Mouse (Mus musculus) heart, embryonic 10.5 days (tissue): ENCODE data around the gene Snx21. TPM values are rescaled to one million over a fixed set of nuclear protein-coding genes. Genes with fewer than 3 reads are reported as not detected.

Source experiments
- DNase-seq: peaks from one replicate; pipeline ENCODE4 v3.0.0-alpha.2; 2017; ENCODE audit warnings: low spot score
- H3K27ac ChIP-seq: fragments of 300-500 bp; sonication (generic); 2 replicates; pipeline ENCODE4 v1.5.1; 2016; ENCODE audit warnings: mild to moderate bottlenecking
- H3K27me3 ChIP-seq: fragments of 300-500 bp; sonication (generic); 2 replicates; pipeline ENCODE4 v1.6.1; 2016; ENCODE audit warnings: mild to moderate bottlenecking; ENCODE audit not compliant: poor library complexity, insufficient read depth, severe bottlenecking
- H3K36me3 ChIP-seq: fragments of 300-500 bp; sonication (generic); 2 replicates; pipeline ENCODE4 v1.6.1; 2016; ENCODE audit warnings: mild to moderate bottlenecking, moderate library complexity
- H3K4me1 ChIP-seq: fragments of 300-500 bp; sonication (generic); 2 replicates; pipeline ENCODE4 v1.6.1; 2016; ENCODE audit warnings: mild to moderate bottlenecking
- H3K4me3 ChIP-seq: fragments of 300-500 bp; sonication (generic); 2 replicates; pipeline ENCODE4 v1.5.1; 2016; ENCODE audit warnings: mild to moderate bottlenecking, moderate library complexity
- H3K9me3 ChIP-seq: fragments of 300-500 bp; sonication (generic); 2 replicates; pipeline ENCODE4 v1.6.1; 2016; ENCODE audit warnings: mild to moderate bottlenecking, moderate library complexity
- WGBS: fragments of 180-500 bp; shearing (Covaris S2); methylation state at CpG from one replicate; pipeline ENCODE4 v1.1.7; 2016; 5-methylcytosine and 5-hydroxymethylcytosine counted together
- polyA plus RNA-seq: library from polyadenylated mRNA; unstranded; fragments of >200 nt; fragmentation: Nextera tagmentation; extraction: Ambion mirVana; gene quantifications from 2 replicates; pipeline ENCODE4 v1.2.1, GENCODE M21; 2016

Gene Snx21
- polyA plus RNA-seq, 1 experiment from 2014 or later = 19.1 TPM

GRCm38 (mm10) chr2:164805332-164805718, 19.7 kb downstream of the Snx21 start:
- no peak for DNase-seq
- no peaks in the 10 kb centered on the region for H3K9me3 ChIP-seq
- WGBS = 1% methylated on average over 21 of the region's 21 CpGs

GRCm38 (mm10) chr2:164806614-164807013, 21.0 kb downstream of the Snx21 start:
- DNase-seq = no peak
- WGBS = 74% methylated on average over 7 of the region's 7 CpGs
- Histone ChIP-seq H3K9me3 (no peaks in the 10 kb centered on the region), H3K4me3 (no peak overlapping the region), H3K36me3 (peaks cover 25% of the 10 kb centered on the region), H3K4me1 (peaks cover 22% of the 10 kb centered on the region), H3K27me3 (no peaks in the 10 kb centered on the region), H3K27ac (no peak overlapping the region)

More at GRCm38 (mm10) chr2:164805332-164805718, 19.7 kb downstream of the Snx21 start:
- peaks cover 22% of the 10 kb centered on the region for H3K4me1 ChIP-seq
- H3K27me3 ChIP-seq = no peaks in the 10 kb centered on the region
- peak overlapping the region; percentile 94 for H3K27ac ChIP-seq
- H3K36me3 ChIP-seq = peaks cover 37% of the 10 kb centered on the region
- peak overlapping the region; percentile 89 for H3K4me3 ChIP-seq

- no peaks in the 10 kb centered on the region for H3K9me3 ChIP-seq
- WGBS = 73% methylated on average over 2 of the region's 2 CpGs
- H3K27ac ChIP-seq = no peak overlapping the region
- peaks cover 21% of the 10 kb centered on the region for H3K4me1 ChIP-seq
- no peak overlapping the region for H3K4me3 ChIP-seq
- no peak for DNase-seq
- no peaks in the 10 kb centered on the region for H3K27me3 ChIP-seq
- peaks cover 16% of the 10 kb centered on the region for H3K36me3 ChIP-seq
Measured at GRCm38 (mm10) chr2:164813557-164813956, 27.9 kb downstream of the Snx21 start.

GRCm38 (mm10) chr2:164815348-164815747, 29.7 kb downstream of the Snx21 start:
- Histone ChIP-seq H3K27ac (peak overlapping the region; percentile 29; the same call in 1 of the 2 replicates), H3K9me3 (no peaks in the 10 kb centered on the region), H3K36me3 (peaks cover 16% of the 10 kb centered on the region), H3K4me3 (no peak overlapping the region), H3K27me3 (no peaks in the 10 kb centered on the region), H3K4me1 (peaks cover 21% of the 10 kb centered on the region)
- WGBS = 73% methylated on average over 5 of the region's 5 CpGs
- no peak for DNase-seq

- H3K4me3 ChIP-seq = no peak overlapping the region
- H3K27ac ChIP-seq = peak overlapping the region; percentile 29; the same call in 1 of the 2 replicates
- no peaks in the 10 kb centered on the region for H3K9me3 ChIP-seq
- 69% methylated on average over 8 of the region's 8 CpGs for WGBS
- H3K36me3 ChIP-seq = peaks cover 21% of the 10 kb centered on the region
- DNase-seq = no peak
- H3K27me3 ChIP-seq = no peaks in the 10 kb centered on the region
- H3K4me1 ChIP-seq = peaks cover 21% of the 10 kb centered on the region
Measured at GRCm38 (mm10) chr2:164815821-164816220, 30.2 kb downstream of the Snx21 start.

- WGBS = 67% methylated on average over 6 of the region's 6 CpGs
- Histone ChIP-seq H3K36me3 (peaks cover 28% of the 10 kb centered on the region), H3K27me3 (no peaks in the 10 kb centered on the region), H3K27ac (peak overlapping the region; percentile 52), H3K4me1 (peaks cover 22% of the 10 kb centered on the region), H3K4me3 (no peak overlapping the region), H3K9me3 (no peaks in the 10 kb centered on the region)
- DNase-seq = no peak
Measured at GRCm38 (mm10) chr2:164817206-164817605, 31.6 kb downstream of the Snx21 start.

DNA sequence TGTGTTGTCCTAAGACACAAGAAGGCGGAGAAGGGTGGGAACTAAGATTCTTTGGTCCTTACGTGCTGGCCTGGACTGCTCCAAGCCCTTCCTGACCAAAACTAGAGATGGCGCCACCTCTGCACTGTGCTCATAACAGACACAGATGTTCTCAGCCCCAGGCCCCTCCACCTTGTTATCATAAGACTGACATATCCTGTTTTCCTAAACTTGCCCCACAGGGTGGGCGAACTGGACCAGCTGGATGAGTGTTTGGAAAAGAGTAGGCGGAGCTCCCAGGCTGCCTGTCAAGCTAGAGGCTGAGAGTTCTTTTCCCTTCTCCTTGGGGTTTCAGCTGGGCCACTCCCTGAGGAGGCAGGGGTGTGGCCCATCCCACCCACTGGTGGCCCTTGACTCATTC, 32.1 kb downstream of the Snx21 start:
- 60% methylated on average over 5 of the region's 5 CpGs for WGBS
- Histone ChIP-seq H3K36me3 (peaks cover 28% of the 10 kb centered on the region), H3K9me3 (no peaks in the 10 kb centered on the region), H3K4me1 (peaks cover 27% of the 10 kb centered on the region), H3K4me3 (no peak overlapping the region), H3K27me3 (no peaks in the 10 kb centered on the region), H3K27ac (peak overlapping the region; percentile 52)
- DNase-seq = no peak

GRCm38 (mm10) chr2:164821060-164821459, 35.4 kb downstream of the Snx21 start:
- peaks cover 22% of the 10 kb centered on the region for H3K4me1 ChIP-seq
- 84% methylated on average over 6 of the region's 6 CpGs for WGBS
- H3K9me3 ChIP-seq = no peaks in the 10 kb centered on the region
- H3K27ac ChIP-seq = no peak overlapping the region
- H3K36me3 ChIP-seq = peaks cover 35% of the 10 kb centered on the region
- no peak for DNase-seq
- no peaks in the 10 kb centered on the region for H3K27me3 ChIP-seq
- H3K4me3 ChIP-seq = no peak overlapping the region

- H3K4me1 ChIP-seq = peaks cover 12% of the 10 kb centered on the region
- peak within 1 kb of the TSS; percentile 87 for H3K4me3 ChIP-seq
- H3K36me3 ChIP-seq = peaks cover 51% of the 10 kb centered on the region
- no peaks in the 10 kb centered on the region for H3K9me3 ChIP-seq
- 1% methylated on average over 32 of the region's 32 CpGs for WGBS
- H3K27ac ChIP-seq = peak within 1 kb of the TSS; percentile 90
- DNase-seq = peak; percentile 100
- no peaks in the 10 kb centered on the region for H3K27me3 ChIP-seq
Measured at GRCm38 (mm10) chr2:164822636-164823165, 37.1 kb downstream of the Snx21 start, which contains the start of gene Zswim1. Zswim1 (plus strand) TSS chr2:164822686.

- Histone ChIP-seq H3K4me3 (peak overlapping the region; percentile 87), H3K27me3 (no peaks in the 10 kb centered on the region), H3K4me1 (peaks cover 10% of the 10 kb centered on the region; the same call in 1 of the 2 replicates), H3K36me3 (peaks cover 56% of the 10 kb centered on the region), H3K27ac (peak overlapping the region; percentile 90), H3K9me3 (no peaks in the 10 kb centered on the region)
- peak; percentile 80 for DNase-seq
- WGBS = 2% methylated on average over 10 of the region's 10 CpGs
Measured at GRCm38 (mm10) chr2:164823181-164823585, 37.6 kb downstream of the Snx21 start.

GRCm38 (mm10) chr2:164823969-164824368, 38.3 kb downstream of the Snx21 start:
- Histone ChIP-seq H3K9me3 (no peaks in the 10 kb centered on the region), H3K4me3 (no peak overlapping the region), H3K4me1 (peaks cover 10% of the 10 kb centered on the region; the same call in 1 of the 2 replicates), H3K27me3 (no peaks in the 10 kb centered on the region), H3K27ac (no peak overlapping the region), H3K36me3 (peaks cover 63% of the 10 kb centered on the region)
- WGBS = 88% methylated on average over 4 of the region's 4 CpGs
- no peak for DNase-seq

DNA sequence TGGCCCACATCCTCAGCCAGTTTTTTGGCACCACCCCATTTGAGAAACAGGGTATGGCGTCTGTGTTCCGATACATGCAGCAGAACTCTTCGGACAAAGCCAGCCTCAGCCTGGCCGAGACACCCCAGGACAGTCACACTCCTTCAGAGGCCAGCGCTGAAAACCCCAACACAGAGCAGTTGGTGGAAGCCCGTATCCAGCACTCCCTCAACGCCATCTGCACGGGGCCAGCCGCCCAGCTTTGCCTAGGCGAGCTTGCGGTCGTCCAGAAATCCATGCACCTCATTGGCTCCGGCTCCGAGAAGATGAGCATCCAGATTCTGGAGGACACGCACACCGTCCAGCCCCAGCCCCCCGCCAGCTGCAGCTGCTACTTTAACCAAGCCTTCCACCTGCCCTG, 39.9 kb downstream of the Snx21 start:
- H3K27me3 ChIP-seq = no peaks in the 10 kb centered on the region
- H3K4me1 ChIP-seq = peaks cover 11% of the 10 kb centered on the region
- WGBS = 92% methylated on average over 17 of the region's 17 CpGs
- H3K9me3 ChIP-seq = no peaks in the 10 kb centered on the region
- no peak overlapping the region for H3K27ac ChIP-seq
- H3K4me3 ChIP-seq = no peak overlapping the region
- DNase-seq = no peak
- H3K36me3 ChIP-seq = peaks cover 55% of the 10 kb centered on the region

DNA sequence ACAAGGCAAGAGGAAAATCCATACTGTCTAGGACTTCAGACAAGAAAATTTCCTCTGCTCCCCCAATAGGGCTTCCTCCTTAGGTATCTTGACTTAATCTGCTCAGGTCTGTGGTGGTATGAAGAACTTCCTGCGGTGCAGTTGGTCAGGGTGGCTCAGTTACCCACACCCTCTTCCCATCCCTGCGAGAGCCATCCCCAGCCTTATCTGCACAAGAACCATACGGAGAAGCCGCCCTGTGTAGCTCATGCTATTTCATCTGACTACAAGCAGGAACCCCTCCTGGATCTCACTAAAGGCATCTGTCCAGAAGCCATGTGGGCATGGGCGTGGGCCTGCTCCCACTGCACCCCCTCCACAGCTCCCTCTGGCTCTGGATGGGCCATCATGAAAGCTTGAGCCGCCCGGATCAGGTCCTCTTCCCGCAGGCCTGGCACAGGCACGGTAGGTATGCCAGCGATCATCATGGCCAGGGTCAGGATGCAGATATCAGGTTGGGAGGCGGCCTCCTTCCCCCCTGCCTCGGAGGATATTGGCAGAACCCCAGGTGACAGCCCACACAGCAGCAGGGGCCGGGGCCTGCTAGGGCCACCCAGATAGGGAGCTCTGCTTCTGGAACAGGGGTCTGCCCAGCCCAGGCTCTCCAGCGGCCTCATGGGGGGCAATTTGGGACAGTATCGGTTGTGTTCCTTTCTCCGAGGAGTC, 41.7 kb downstream of the Snx21 start:
- Histone ChIP-seq H3K9me3 (no peaks in the 10 kb centered on the region), H3K4me3 (no peak overlapping the region), H3K36me3 (peaks cover 45% of the 10 kb centered on the region), H3K27me3 (no peaks in the 10 kb centered on the region), H3K27ac (no peak overlapping the region), H3K4me1 (peaks cover 16% of the 10 kb centered on the region)
- DNase-seq = no peak
- 83% methylated on average over 15 of the region's 16 CpGs for WGBS
